Comparison of ENCODE assay signal across 31 mouse cellular contexts in genomic region chr14:31260932-31261331, GRCm38 (mm10). TPM values are rescaled to one million over a fixed set of nuclear protein-coding genes. Genes with fewer than 3 reads are reported as not detected.
DNase-seq lines count a peak whose midpoint lies in the region; ATAC-seq lines count a peak whose summit lies in the region.
"Had no signal": no experiment of that assay in that cellular context is flagged by ENCODE, and none has a peak within 500 bp of the region (broad histone marks: within the 10 kb centered on the region; RNA-seq: fewer than 3 reads in every experiment).

No protein-coding gene starts in this region.

- peak; percentile 84 for DNase-seq in heart, adult 11 months
- DNase-seq in heart, postnatal 10 days = no peak
- DNase-seq in c-Kit-negative CD71-positive TER-119-positive erythroid progenitor cells, embryonic 14.5 days (ENCODE audit: low read depth, low spot score) = peak; percentile 52
- DNase-seq in liver = peak; percentile 72
- no peak for DNase-seq in kidney, postnatal 25 days
- DNase-seq: adrenal gland, postnatal 25 days; cerebellum, adult 11 months; cerebellum, adult 9-10 months; gastrocnemius, postnatal 25 days; heart, adult 18-20 months; heart, postnatal 4 days; kidney, adult 11 months; kidney, postnatal 14 days; lung, embryonic 14.5 days; lung, postnatal 14 days; midbrain, embryonic 14.5 days; retina, postnatal 1 day; right cerebral cortex, postnatal 25 days; thymus, postnatal 14 days had no signal

- H3K36me3 ChIP-seq in liver, embryonic 15.5 days (replicated peaks) = peaks cover 59% of the 10 kb centered on the region
- peaks cover 56% of the 10 kb centered on the region for H3K36me3 ChIP-seq in forebrain, embryonic 15.5 days

- peak overlapping the region; percentile 28; the same call in 1 of the 2 replicates for H3K9ac ChIP-seq in liver, embryonic 15.5 days
- no peak overlapping the region for H3K9ac ChIP-seq in forebrain, embryonic 15.5 days (replicated peaks)
- H3K9ac ChIP-seq: embryonic facial prominence, embryonic 13.5 days; forebrain, embryonic 12.5 days; hindbrain, embryonic 13.5 days; limb, embryonic 13.5 days; lung, embryonic 14.5 days had no signal

- H3K27me3 ChIP-seq in liver, embryonic 15.5 days = no peaks in the 10 kb centered on the region
- no peaks in the 10 kb centered on the region for H3K27me3 ChIP-seq in forebrain, embryonic 15.5 days
- H3K27me3 ChIP-seq: embryonic facial prominence, embryonic 13.5 days; forebrain, embryonic 12.5 days; hindbrain, embryonic 13.5 days; limb, embryonic 13.5 days had no signal

- H3K27ac ChIP-seq in liver, embryonic 15.5 days (replicated peaks) = peak overlapping the region; percentile 96
- no peak overlapping the region for H3K27ac ChIP-seq in forebrain, embryonic 15.5 days (replicated peaks)
- H3K27ac ChIP-seq: embryonic facial prominence, embryonic 13.5 days; forebrain, embryonic 12.5 days; hindbrain, embryonic 13.5 days; layer of hippocampus, adult 2 months; left cerebral cortex, adult 2 months; limb, embryonic 13.5 days had no signal

- WGBS in liver, embryonic 15.5 days (ENCODE audit: insufficient replicate concordance) = 56% methylated on average over 9 of the region's 9 CpGs
- 93% methylated on average over 9 of the region's 9 CpGs for WGBS in forebrain, embryonic 15.5 days

- peaks cover 40% of the 10 kb centered on the region for H3K4me1 ChIP-seq in liver, embryonic 15.5 days (replicated peaks)
- no peaks in the 10 kb centered on the region for H3K4me1 ChIP-seq in forebrain, embryonic 15.5 days
- H3K4me1 ChIP-seq: forebrain, embryonic 12.5 days; hindbrain, embryonic 13.5 days had no signal

- intact Hi-C loops in heart, postnatal 10 days (cut with DNase I) = no loop called here

- peak overlapping the region; percentile 63 for H3K4me2 ChIP-seq in liver, embryonic 15.5 days
- H3K4me2 ChIP-seq in forebrain, embryonic 15.5 days (replicated peaks) = no peak overlapping the region
- H3K4me2 ChIP-seq: embryonic facial prominence, embryonic 13.5 days; forebrain, embryonic 12.5 days; heart, embryonic 11.5 days; hindbrain, embryonic 13.5 days; limb, embryonic 13.5 days; lung, embryonic 14.5 days had no signal

- ATAC-seq in liver, embryonic 15.5 days (ENCODE audit: insufficient read depth) = peak; percentile 74
- ATAC-seq in forebrain, embryonic 15.5 days (replicated peaks) = no peak
- ATAC-seq in CD4-positive, CD25-positive, alpha-beta regulatory T cell, adult 4 months = no peak

- H3K9me3 ChIP-seq in liver, embryonic 15.5 days (replicated peaks) = no peaks in the 10 kb centered on the region
- H3K9me3 ChIP-seq in forebrain, embryonic 15.5 days = no peaks in the 10 kb centered on the region
- H3K9me3 ChIP-seq: embryonic facial prominence, embryonic 13.5 days; forebrain, embryonic 12.5 days; hindbrain, embryonic 13.5 days; limb, embryonic 13.5 days had no signal

- peak overlapping the region; percentile 15; the same call in 1 of the 2 replicates for H3K4me3 ChIP-seq in liver, embryonic 15.5 days (replicated peaks)
- no peak overlapping the region for H3K4me3 ChIP-seq in forebrain, embryonic 15.5 days
- H3K4me3 ChIP-seq: embryonic facial prominence, embryonic 13.5 days; forebrain, embryonic 12.5 days; hindbrain, embryonic 13.5 days; layer of hippocampus, adult 2 months; left cerebral cortex, adult 2 months; limb, embryonic 13.5 days had no signal

RNA-seq across cellular contexts. Expression of gene Bap1, which starts 9.7 kb away (rescaled TPM):
- total RNA-seq in heart, postnatal 10 days (2021) = 10 to 100 TPM; 51.1 to 55.0 TPM
- 35.8 and 37.6 TPM in 2 replicates for polyA plus RNA-seq in liver, embryonic 15.5 days (2015; fragmentation: Nextera tagmentation; extraction: Ambion mirVana)
- polyA plus RNA-seq in forebrain, embryonic 15.5 days (2015; fragmentation: Nextera tagmentation; extraction: Ambion mirVana) = 132 and 136 TPM in 2 replicates
- polyA plus RNA-seq in CD4-positive, CD25-positive, alpha-beta regulatory T cell, adult 4 months (2017; shearing (Covaris generic)) = 10 to 100 TPM; 26.4 to 36.3 TPM

RNA-seq across cellular contexts. Expression of gene Phf7, which starts 9.8 kb away (rescaled TPM):
- 1 to 10 TPM; 5.2 to 6.0 TPM for total RNA-seq in heart, postnatal 10 days (2021)
- 5.6 and 6.3 TPM in 2 replicates for polyA plus RNA-seq in liver, embryonic 15.5 days (2015; fragmentation: Nextera tagmentation; extraction: Ambion mirVana)
- polyA plus RNA-seq in forebrain, embryonic 15.5 days (2015; fragmentation: Nextera tagmentation; extraction: Ambion mirVana) = 11.9 and 13.1 TPM in 2 replicates
- polyA plus RNA-seq in CD4-positive, CD25-positive, alpha-beta regulatory T cell, adult 4 months (2017; shearing (Covaris generic)) = 10 to 100 TPM; 11.8 to 12.2 TPM

RNA-seq across cellular contexts. Expression of gene Sema3g, which starts 43.3 kb away (rescaled TPM):
- total RNA-seq in heart, postnatal 10 days (2021) = 10 to 100 TPM; 15.1 to 16.9 TPM
- 0.03 and 0.08 TPM in 2 replicates for polyA plus RNA-seq in liver, embryonic 15.5 days (2015; fragmentation: Nextera tagmentation; extraction: Ambion mirVana)
- polyA plus RNA-seq in forebrain, embryonic 15.5 days (2015; fragmentation: Nextera tagmentation; extraction: Ambion mirVana) = 0.53 and 0.61 TPM in 2 replicates
- polyA plus RNA-seq in CD4-positive, CD25-positive, alpha-beta regulatory T cell, adult 4 months (2017; shearing (Covaris generic)) = not detected
- total RNA-seq: common myeloid progenitor, adult 5-6 weeks; monocyte, adult 5-6 weeks had no signal

RNA-seq across cellular contexts. Expression of gene Nisch, which starts 44.2 kb away (rescaled TPM):
- total RNA-seq in heart, postnatal 10 days (2021) = 100 to 1,000 TPM; 234 to 236 TPM
- polyA plus RNA-seq in liver, embryonic 15.5 days (2015; fragmentation: Nextera tagmentation; extraction: Ambion mirVana) = 92.3 and 115 TPM in 2 replicates
- polyA plus RNA-seq in forebrain, embryonic 15.5 days (2015; fragmentation: Nextera tagmentation; extraction: Ambion mirVana) = 339 and 356 TPM in 2 replicates
- 100 to 1,000 TPM; 151 to 190 TPM for polyA plus RNA-seq in CD4-positive, CD25-positive, alpha-beta regulatory T cell, adult 4 months (2017; shearing (Covaris generic))

RNA-seq across cellular contexts. Expression of gene Tnnc1, which starts 52.8 kb away (rescaled TPM):
- total RNA-seq in heart, postnatal 10 days (2021) = 1,000 to 10,000 TPM; 5,439 to 5,458 TPM
- 66.4 and 66.7 TPM in 2 replicates for polyA plus RNA-seq in liver, embryonic 15.5 days (2015; fragmentation: Nextera tagmentation; extraction: Ambion mirVana)
- polyA plus RNA-seq in forebrain, embryonic 15.5 days (2015; fragmentation: Nextera tagmentation; extraction: Ambion mirVana) = 1.7 and 2.2 TPM in 2 replicates
- not detected for polyA plus RNA-seq in CD4-positive, CD25-positive, alpha-beta regulatory T cell, adult 4 months (2017; shearing (Covaris generic))
- total RNA-seq: common myeloid progenitor, adult 5-6 weeks; monocyte, adult 5-6 weeks had no signal

Comparison
In these comparisons a context has a peak if more than half of its experiments do, and no peak if none do; other contexts are left out.
1. DNase-seq: peak in heart, adult 11 months (single experiment), c-Kit-negative CD71-positive TER-119-positive erythroid progenitor cells, embryonic 14.5 days (single experiment) and liver (single experiment); none in heart, postnatal 10 days (0 of 2) and kidney, postnatal 25 days (0 of 2).